Mouse (Mus musculus): ENCODE results near the gene Creg2.

- TF ChIP-seq POLR2A (IDR thresholded peaks at IDR 0.05; ENCODE audit: low read depth, low read length) (no peak), CTCF (IDR thresholded peaks at IDR 0.05; ENCODE audit: extremely low read depth, insufficient read length, insufficient replicate concordance, low read depth, low read length) (no peak)
These were observed 52.5 kb downstream of the Creg2 start for GRCm38 (mm10) chr1:39598726-39599125.

All from small intestine, adult 2 months (tissue).